Mouse (Mus musculus): ENCODE data around the gene Hs3st4. TPM values are rescaled to one million over a fixed set of nuclear protein-coding genes. Genes with fewer than 3 reads are reported as not detected.

Gene Hs3st4
- not detected in 2 replicates for polyA plus RNA-seq (2011; ENCODE audit: insufficient read depth, insufficient read length, low replicate concordance, missing spikeins)

DNA sequence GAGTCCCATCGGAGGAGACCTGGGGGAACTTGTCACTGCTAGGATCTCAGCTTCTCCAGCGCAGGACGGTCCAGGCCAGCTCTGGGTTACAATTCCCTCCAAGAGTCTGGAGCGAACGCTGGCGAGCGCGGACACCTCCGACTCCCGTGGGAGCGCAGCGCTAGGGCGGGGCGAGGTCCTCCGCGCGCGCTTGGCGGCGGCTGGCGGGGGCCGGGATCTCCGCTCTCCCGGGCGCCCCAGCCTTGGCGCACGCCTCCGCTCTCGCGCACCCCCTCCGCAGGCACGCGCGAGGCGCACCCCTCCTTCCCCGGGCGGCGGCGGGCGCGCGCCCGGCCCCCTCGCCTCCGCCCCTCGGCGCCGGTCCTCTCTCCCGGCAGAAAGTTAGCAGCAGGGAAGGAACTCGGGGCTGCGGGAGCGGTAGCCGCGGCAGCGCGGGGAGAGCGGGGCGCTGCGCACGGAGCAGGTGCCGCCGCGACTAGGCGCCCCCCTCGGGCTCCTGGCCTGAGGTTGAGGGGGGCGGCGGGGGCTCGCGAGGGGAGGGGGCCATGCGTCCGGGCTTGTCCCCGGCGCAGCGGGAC is at the start of gene Hs3st4:
TSS of gene Hs3st4 (plus strand) at position 409 of the 578 bp plus-strand sequence.
- Histone ChIP-seq H3K4me1 (ENCODE audit: control insufficient read depth, insufficient read depth, low read length) (no peaks in the 10 kb centered on the region), H3K27ac (ENCODE audit: control insufficient read depth, insufficient read depth, low read depth, low read length, poor library complexity) (no peak within 1 kb of the TSS), H3K4me3 (replicated peaks; ENCODE audit: control insufficient read depth, low read depth, low read length) (no peak within 1 kb of the TSS)
- TF ChIP-seq CTCF (IDR thresholded peaks at IDR 0.05; ENCODE audit: control insufficient read depth, insufficient read depth, low read length) (no peak), POLR2A (IDR thresholded peaks at IDR 0.05; ENCODE audit: borderline replicate concordance, control insufficient read depth, low read depth, low read length) (no peak)
- 4% methylated on average over 57 of the region's 74 CpGs for WGBS

DNA sequence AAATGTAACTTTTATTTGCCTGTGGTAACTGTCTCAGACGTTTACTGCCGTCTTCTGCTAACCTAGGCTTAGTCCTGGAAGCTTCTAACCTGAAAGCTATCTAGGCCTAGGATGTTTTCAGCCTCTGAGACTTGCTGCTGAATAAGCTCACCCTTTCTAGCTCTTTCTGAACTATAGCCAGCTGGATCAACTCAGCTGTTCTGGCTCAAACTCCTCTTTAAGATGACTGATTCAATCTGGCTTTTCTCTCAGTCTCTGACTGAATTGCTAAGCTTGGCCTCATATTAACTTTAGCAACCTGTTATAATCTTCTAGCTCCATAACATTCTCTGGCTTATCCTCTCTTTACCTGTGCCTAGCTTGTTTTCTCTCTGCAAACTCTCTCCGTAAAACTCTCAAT is 35.8 kb upstream of the Hs3st4 start:
- Histone ChIP-seq H3K4me1 (ENCODE audit: control insufficient read depth, insufficient read depth, low read length) (no peaks in the 10 kb centered on the region), H3K27ac (ENCODE audit: control insufficient read depth, insufficient read depth, low read depth, low read length, poor library complexity) (no peak overlapping the region), H3K4me3 (replicated peaks; ENCODE audit: control insufficient read depth, low read depth, low read length) (no peak overlapping the region)
- 67% methylated on average over 3 of the region's 3 CpGs for WGBS
- TF ChIP-seq CTCF (IDR thresholded peaks at IDR 0.05; ENCODE audit: control insufficient read depth, insufficient read depth, low read length) (no peak), POLR2A (IDR thresholded peaks at IDR 0.05; ENCODE audit: borderline replicate concordance, control insufficient read depth, low read depth, low read length) (no peak)

DNA sequence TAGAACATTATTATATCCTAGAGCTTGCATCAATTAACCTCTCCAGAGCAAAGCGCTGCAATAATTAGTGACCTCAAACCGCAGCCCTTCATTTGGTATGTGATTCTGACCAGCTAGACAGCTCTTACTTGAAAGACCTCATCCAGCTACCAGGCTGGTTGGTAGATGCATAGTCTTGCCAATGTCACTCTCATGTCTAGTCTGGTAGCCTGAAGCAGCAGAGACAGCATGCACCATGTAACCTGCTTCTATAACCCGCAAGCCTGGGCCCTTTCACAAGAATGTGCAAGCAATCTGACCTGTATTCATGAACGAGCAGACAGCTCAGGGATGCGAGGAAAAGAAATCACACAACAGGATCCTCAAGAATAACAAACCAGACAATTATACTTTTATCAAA is 19.6 kb upstream of the Hs3st4 start:
- H3K4me1 ChIP-seq (ENCODE audit: control insufficient read depth, insufficient read depth, low read length) = no peaks in the 10 kb centered on the region
- WGBS = 73% methylated on average over 5 of the region's 5 CpGs
- TF ChIP-seq POLR2A (IDR thresholded peaks at IDR 0.05; ENCODE audit: borderline replicate concordance, control insufficient read depth, low read depth, low read length) = no peak
- TF ChIP-seq CTCF (IDR thresholded peaks at IDR 0.05; ENCODE audit: control insufficient read depth, insufficient read depth, low read length) = no peak
- H3K4me3 ChIP-seq (replicated peaks; ENCODE audit: control insufficient read depth, low read depth, low read length) = no peak overlapping the region
- H3K27ac ChIP-seq (ENCODE audit: control insufficient read depth, insufficient read depth, low read depth, low read length, poor library complexity) = no peak overlapping the region

DNA sequence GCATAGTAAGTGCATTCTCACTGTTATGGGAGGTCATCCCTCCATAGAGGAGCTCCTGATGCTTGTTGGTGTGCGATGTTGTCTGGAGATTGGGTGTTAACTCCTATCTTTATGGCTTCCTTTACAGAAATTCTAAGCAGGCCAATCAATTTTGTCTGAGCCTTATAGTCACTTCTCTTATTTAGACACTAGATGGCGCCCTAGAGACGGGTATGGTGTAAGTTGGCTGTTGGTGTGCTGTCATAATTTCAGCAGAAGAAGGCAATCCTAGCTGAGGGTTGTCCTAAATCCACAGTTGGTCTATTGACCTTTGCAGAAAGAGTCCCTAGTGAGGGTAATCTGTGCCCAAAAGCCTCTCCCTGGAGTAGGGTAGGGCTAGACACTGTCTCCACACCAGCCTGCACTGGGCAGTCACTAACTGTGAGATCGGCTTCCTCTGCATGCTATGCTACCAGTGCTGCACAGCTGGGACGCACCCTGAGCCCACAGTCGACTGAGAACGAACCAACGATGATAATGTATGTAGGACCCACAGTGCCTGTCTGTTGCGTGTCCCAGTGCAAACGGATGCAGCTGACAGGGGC is 18.0 kb upstream of the Hs3st4 start:
- no peak overlapping the region for H3K27ac ChIP-seq (ENCODE audit: control insufficient read depth, insufficient read depth, low read depth, low read length, poor library complexity)
- H3K4me1 ChIP-seq (ENCODE audit: control insufficient read depth, insufficient read depth, low read length) = no peaks in the 10 kb centered on the region
- no peak overlapping the region for H3K4me3 ChIP-seq (replicated peaks; ENCODE audit: control insufficient read depth, low read depth, low read length)
- TF ChIP-seq POLR2A (IDR thresholded peaks at IDR 0.05; ENCODE audit: borderline replicate concordance, control insufficient read depth, low read depth, low read length) (no peak), CTCF (IDR thresholded peaks at IDR 0.05; ENCODE audit: control insufficient read depth, insufficient read depth, low read length) (no peak)
- 50% methylated on average over 10 of the region's 10 CpGs for WGBS

DNA sequence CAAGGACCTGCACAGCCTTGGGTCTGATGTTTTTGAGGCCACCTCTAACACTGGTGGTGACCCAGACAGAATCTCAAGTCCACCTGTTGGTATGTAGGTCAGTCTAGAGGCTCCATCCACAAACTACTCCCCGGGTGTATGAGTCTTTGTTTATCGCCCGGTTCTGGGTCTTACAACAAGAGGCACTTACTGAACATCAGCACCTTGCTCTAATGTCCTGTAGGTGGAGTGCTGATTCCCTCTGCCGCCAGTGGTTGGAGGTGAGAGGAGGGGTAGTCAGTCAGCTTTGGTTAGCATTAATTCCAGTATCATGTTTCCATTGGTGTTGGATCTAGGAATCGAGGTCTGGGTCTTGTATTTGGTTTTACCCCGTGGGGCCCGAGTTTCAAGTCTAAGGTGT is 17.2 kb upstream of the Hs3st4 start:
- no peak for TF ChIP-seq CTCF (IDR thresholded peaks at IDR 0.05; ENCODE audit: control insufficient read depth, insufficient read depth, low read length)
- TF ChIP-seq POLR2A (IDR thresholded peaks at IDR 0.05; ENCODE audit: borderline replicate concordance, control insufficient read depth, low read depth, low read length) = no peak
- no peaks in the 10 kb centered on the region for H3K4me1 ChIP-seq (ENCODE audit: control insufficient read depth, insufficient read depth, low read length)
- 53% methylated on average over 7 of the region's 7 CpGs for WGBS
- H3K4me3 ChIP-seq (replicated peaks; ENCODE audit: control insufficient read depth, low read depth, low read length) = no peak overlapping the region
- H3K27ac ChIP-seq (ENCODE audit: control insufficient read depth, insufficient read depth, low read depth, low read length, poor library complexity) = no peak overlapping the region

DNA sequence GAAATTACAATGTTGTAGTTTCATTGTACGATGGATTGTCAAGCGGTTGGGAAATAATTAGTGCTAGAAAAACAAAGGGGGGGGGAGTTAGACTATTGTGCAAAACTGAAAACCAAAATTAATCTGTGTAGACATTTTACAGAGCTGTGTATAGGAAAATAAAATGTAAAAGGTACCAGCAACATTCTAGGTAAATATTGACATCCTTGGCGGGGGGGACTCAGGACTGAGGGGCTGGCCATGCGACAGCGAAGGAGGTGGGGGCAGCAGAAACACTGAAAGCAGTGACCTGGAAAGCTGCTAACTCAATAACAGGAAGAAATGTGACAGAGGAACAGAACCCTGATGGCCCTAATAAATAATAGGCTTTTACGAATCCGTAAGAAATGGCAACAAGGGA is 7.2 kb upstream of the Hs3st4 start:
- Histone ChIP-seq H3K4me3 (replicated peaks; ENCODE audit: control insufficient read depth, low read depth, low read length) (no peak overlapping the region), H3K27ac (ENCODE audit: control insufficient read depth, insufficient read depth, low read depth, low read length, poor library complexity) (no peak overlapping the region), H3K4me1 (ENCODE audit: control insufficient read depth, insufficient read depth, low read length) (no peaks in the 10 kb centered on the region)
- no peak for TF ChIP-seq POLR2A (IDR thresholded peaks at IDR 0.05; ENCODE audit: borderline replicate concordance, control insufficient read depth, low read depth, low read length)
- WGBS = 72% methylated on average over 7 of the region's 7 CpGs

DNA sequence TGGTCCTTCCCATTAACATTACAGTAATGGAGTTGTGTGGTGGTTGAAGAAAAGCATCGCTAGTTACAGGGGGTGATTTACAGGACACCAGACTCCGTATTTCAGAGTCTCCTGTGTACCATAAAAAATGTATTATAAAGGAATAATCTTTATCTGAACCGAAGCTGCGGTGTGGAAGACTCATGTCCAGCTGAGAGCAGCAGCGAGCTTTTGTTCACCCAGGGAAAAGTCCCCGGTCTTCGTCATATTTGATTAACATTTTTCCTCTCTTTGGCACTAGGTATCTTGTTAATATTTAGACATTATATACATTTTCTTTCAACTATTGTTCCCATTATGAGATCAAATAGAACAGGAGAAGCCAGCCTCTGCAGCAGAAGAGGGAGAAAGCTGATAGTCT is 1.2 kb upstream of the Hs3st4 start:
- Histone ChIP-seq H3K27ac (ENCODE audit: control insufficient read depth, insufficient read depth, low read depth, low read length, poor library complexity) (no peak overlapping the region), H3K4me3 (replicated peaks; ENCODE audit: control insufficient read depth, low read depth, low read length) (no peak overlapping the region), H3K4me1 (ENCODE audit: control insufficient read depth, insufficient read depth, low read length) (no peaks in the 10 kb centered on the region)
- WGBS = 45% methylated on average over 7 of the region's 7 CpGs
- TF ChIP-seq CTCF (IDR thresholded peaks at IDR 0.05; ENCODE audit: control insufficient read depth, insufficient read depth, low read length) = no peak
- TF ChIP-seq POLR2A (IDR thresholded peaks at IDR 0.05; ENCODE audit: borderline replicate concordance, control insufficient read depth, low read depth, low read length) = no peak

DNA sequence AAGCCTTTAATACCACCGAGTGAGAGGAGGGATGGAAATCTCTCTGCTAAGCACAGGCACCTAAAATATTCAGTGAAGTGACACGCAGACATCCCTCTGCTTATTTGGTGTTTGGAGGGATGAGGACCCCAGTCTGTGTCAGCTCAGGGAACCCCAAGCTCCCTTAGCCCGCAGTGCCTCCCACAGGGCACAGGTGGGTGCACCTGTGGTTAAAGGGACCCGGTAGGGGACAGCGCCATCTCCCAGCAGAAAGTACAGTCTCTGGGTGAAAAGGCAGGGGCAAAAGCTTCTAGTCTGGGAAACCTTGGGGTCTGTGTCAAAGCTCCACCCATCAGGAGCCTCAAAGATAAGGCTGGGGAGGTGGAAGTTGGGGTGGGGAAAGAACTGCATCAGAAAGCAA is 659 bp upstream of the Hs3st4 start:
- WGBS = 3% methylated on average over 5 of the region's 5 CpGs
- H3K27ac ChIP-seq (ENCODE audit: control insufficient read depth, insufficient read depth, low read depth, low read length, poor library complexity) = no peak overlapping the region
- no peaks in the 10 kb centered on the region for H3K4me1 ChIP-seq (ENCODE audit: control insufficient read depth, insufficient read depth, low read length)
- no peak overlapping the region for H3K4me3 ChIP-seq (replicated peaks; ENCODE audit: control insufficient read depth, low read depth, low read length)
- TF ChIP-seq POLR2A (IDR thresholded peaks at IDR 0.05; ENCODE audit: borderline replicate concordance, control insufficient read depth, low read depth, low read length) (no peak), CTCF (IDR thresholded peaks at IDR 0.05; ENCODE audit: control insufficient read depth, insufficient read depth, low read length) (no peak)
